8 mouse cellular contexts compared by ENCODE assay signal in genomic region chr13:56678188-56678787, GRCm38 (mm10). TPM values are rescaled to one million over a fixed set of nuclear protein-coding genes. Genes with fewer than 3 reads are reported as not detected.
DNase-seq lines count a peak whose midpoint lies in the region; ATAC-seq lines count a peak whose summit lies in the region.

No protein-coding gene starts in this region.

- H3K4me3 ChIP-seq in hindbrain, embryonic 16.5 days (ENCODE audit: low read length): no peak overlapping the region
- no peak overlapping the region for H3K4me3 ChIP-seq in lung, embryonic 16.5 days (ENCODE audit: low read length)

- no peaks in the 10 kb centered on the region for H3K36me3 ChIP-seq in hindbrain, embryonic 16.5 days (ENCODE audit: control insufficient read depth, insufficient read depth, low read length)
- H3K36me3 ChIP-seq in lung, embryonic 16.5 days (ENCODE audit: control insufficient read depth, insufficient read depth, low read length): no peaks in the 10 kb centered on the region

- peak; percentile 77 for ATAC-seq in hindbrain, embryonic 16.5 days
- peak; percentile 56 for ATAC-seq in lung, embryonic 16.5 days (ENCODE audit: low read depth)

- DNase-seq in Muller cell, postnatal 12 days (ENCODE audit: inconsistent ontology term): peak; percentile 59
- peak; percentile 52 for DNase-seq in adrenal gland, postnatal 25 days
- no peak for DNase-seq in layer of hippocampus, postnatal 36 days
- DNase-seq in right cerebral cortex, adult 2 months (ENCODE audit: low spot score in 2 of 2): no peak
- no peak for DNase-seq in cerebellum, adult 9-10 months
- DNase-seq in right cerebral cortex, adult 18-20 months: no peak

- no peak overlapping the region for H3K9ac ChIP-seq in hindbrain, embryonic 16.5 days (ENCODE audit: low read depth, low read length)
- no peak overlapping the region for H3K9ac ChIP-seq in lung, embryonic 16.5 days (ENCODE audit: low read length)

- 21% methylated on average over 10 of the region's 10 CpGs for WGBS in hindbrain, embryonic 16.5 days
- WGBS in lung, embryonic 16.5 days: 14% methylated on average over 10 of the region's 10 CpGs

- H3K9me3 ChIP-seq in hindbrain, embryonic 16.5 days (ENCODE audit: control insufficient read depth, low read length): no peaks in the 10 kb centered on the region
- no peaks in the 10 kb centered on the region for H3K9me3 ChIP-seq in lung, embryonic 16.5 days (ENCODE audit: control insufficient read depth, low read length)

- H3K27ac ChIP-seq in hindbrain, embryonic 16.5 days (ENCODE audit: low read depth, low read length): peak overlapping the region; percentile 44; the same call in 1 of the 2 replicates
- peak overlapping the region; percentile 81 for H3K27ac ChIP-seq in lung, embryonic 16.5 days (ENCODE audit: low read length)

- H3K27me3 ChIP-seq in hindbrain, embryonic 16.5 days (replicated peaks; ENCODE audit: control insufficient read depth, insufficient read depth, low read length): no peaks in the 10 kb centered on the region; the same call in 1 of the 2 replicates
- H3K27me3 ChIP-seq in lung, embryonic 16.5 days (ENCODE audit: control insufficient read depth, insufficient read depth, low read depth, low read length): no peaks in the 10 kb centered on the region

- H3K4me2 ChIP-seq in hindbrain, embryonic 16.5 days (ENCODE audit: low read length): no peak overlapping the region
- peak overlapping the region; percentile 1; the same call in 1 of the 2 replicates for H3K4me2 ChIP-seq in lung, embryonic 16.5 days (ENCODE audit: low read depth, low read length)

- peaks cover 10% of the 10 kb centered on the region for H3K4me1 ChIP-seq in hindbrain, embryonic 16.5 days (ENCODE audit: control insufficient read depth, insufficient read depth, low read depth, low read length)
- H3K4me1 ChIP-seq in lung, embryonic 16.5 days (replicated peaks; ENCODE audit: control insufficient read depth, insufficient read depth, low read length): peaks cover 30% of the 10 kb centered on the region

RNA-seq across cellular contexts. Expression of gene Smad5, which starts 24.5 kb away (rescaled TPM):
- 55.5 and 75.5 TPM in 2 replicates for total RNA-seq in adrenal gland, postnatal 25 days (2021)
- polyA plus RNA-seq in hindbrain, embryonic 16.5 days (2015; fragmentation: Nextera tagmentation; extraction: Ambion mirVana): 17.2 and 21.3 TPM in 2 replicates
- 33.5 and 34.8 TPM in 2 replicates for polyA plus RNA-seq in lung, embryonic 16.5 days (2015; fragmentation: Nextera tagmentation; extraction: Ambion mirVana)
- 10 to 100 TPM; 26.5 to 32.7 TPM for total RNA-seq in layer of hippocampus, postnatal 36 days (2021)

Comparison
In these comparisons a context has a peak if more than half of its experiments do, and no peak if none do; other contexts are left out.
1. DNase-seq: peak in Muller cell, postnatal 12 days (single experiment) and adrenal gland, postnatal 25 days (single experiment); none in layer of hippocampus, postnatal 36 days (0 of 2), right cerebral cortex, adult 2 months (0 of 2), cerebellum, adult 9-10 months (single experiment) and right cerebral cortex, adult 18-20 months (single experiment).